Mouse (Mus musculus) forelimb bud, embryonic 11.5 days (tissue): Measurements from ENCODE around the gene Aarsd1.
A peak's percentile ranks its signal among the peaks of the same experiment; 100 is the strongest.
"Not testable (repeated sequence)": the region's sequence is repeated elsewhere in the genome, so short reads cannot be mapped to it uniquely, and the experiment has no call there.

ENCODE experiments used
- DNase-seq: peaks from one replicate; pipeline ENCODE4 v3.0.0-alpha.2; 2012; ENCODE audit warnings: low read depth, low spot score

Gene Aarsd1

DNA sequence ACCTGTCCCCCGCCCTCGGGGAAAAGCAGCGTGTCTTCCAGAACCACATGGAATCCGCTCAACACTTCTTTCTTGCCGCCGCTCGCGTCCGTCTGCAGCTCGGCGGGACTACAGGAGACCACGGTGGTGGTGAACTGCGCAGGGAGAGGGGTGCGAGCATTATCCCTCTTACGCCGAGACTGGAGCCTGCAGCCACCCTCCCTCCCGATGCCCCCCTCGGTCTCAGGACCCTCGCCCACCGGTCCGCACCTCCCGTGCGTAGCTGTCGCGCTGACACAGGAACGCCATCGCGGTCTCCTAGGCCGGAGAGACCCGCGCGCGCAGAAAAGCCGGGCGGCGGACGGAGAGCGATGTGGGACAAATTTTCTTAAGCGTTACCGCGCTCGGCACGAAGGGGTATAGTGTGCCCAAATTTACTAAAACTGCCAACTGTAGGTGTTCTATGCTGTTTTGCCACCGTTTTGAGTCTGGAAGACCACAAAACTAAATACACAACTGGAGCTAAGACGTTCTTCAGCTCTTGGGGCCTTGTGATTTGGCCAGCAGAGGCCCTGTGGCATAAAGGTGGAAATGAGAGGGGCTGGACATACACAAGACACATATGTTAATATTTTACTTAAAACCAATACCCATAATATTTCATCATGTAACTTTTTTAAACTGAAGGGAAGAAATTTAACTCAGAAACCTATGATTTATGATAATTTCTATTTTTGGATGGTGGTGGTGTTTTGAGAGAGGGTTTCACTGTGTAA is at the start of gene Aarsd1:
TSS of gene Aarsd1 (minus strand) at position 515 of the 755 bp plus-strand sequence.
- DNase-seq, result peak; percentile 84

DNA sequence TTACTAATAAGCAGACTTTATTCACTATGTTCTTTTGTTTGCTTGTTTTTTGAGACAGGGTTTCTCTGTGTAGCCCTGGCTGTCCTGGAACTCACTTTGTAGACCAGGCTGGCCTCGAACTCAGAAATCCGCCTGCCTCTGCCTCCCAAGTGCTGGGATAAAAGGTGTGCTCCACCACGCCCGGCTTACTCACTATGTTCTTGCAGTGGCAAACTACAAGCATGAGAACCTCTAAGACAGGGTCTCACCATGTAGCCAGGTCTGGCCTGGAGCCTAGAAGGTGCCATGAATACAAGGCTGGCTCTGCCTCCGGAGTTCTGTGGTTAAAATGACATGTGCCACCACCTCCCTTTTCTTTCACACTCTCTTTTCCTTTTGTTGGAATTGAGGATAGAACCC is 49.1 kb upstream of the Aarsd1 start:
- DNase-seq, result not testable (repeated sequence)

DNA sequence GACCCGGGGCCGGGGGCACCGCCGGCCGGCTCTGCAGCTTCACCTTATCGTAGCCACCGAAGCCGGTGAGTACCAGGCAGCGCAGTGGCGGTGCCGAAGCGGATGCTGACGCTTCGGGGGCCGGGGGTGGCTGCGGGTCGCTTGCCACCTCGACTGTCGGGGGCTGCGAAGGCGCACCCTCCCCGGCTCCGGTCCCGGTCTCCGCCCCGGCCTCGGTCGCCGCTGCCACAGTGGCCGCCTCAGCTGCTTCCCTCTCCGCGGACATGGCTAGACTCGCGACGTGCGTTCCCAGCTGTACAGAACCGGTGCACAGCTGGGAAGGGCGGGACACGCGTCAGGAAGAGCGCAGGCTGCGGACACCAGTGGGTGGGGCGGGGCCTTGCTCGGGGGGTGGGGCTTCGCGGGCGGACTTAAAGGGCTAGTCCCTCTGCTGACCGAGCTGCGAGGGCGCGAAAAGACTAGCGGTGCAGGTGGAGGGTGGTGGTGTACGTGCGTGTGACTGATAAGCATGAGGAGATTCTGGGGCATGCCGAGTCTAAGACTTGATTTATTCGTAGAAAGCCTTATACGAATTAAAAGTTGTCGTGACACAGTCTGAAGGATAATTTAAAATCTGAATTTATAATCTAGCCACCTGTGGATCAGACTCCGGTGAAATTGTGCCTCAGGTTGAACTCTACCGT is 48.6 kb upstream of the Aarsd1 start, which contains the start of gene Vat1:
TSS of gene Vat1 (minus strand) at position 362 of the 683 bp plus-strand sequence.
- no peak for DNase-seq

DNA sequence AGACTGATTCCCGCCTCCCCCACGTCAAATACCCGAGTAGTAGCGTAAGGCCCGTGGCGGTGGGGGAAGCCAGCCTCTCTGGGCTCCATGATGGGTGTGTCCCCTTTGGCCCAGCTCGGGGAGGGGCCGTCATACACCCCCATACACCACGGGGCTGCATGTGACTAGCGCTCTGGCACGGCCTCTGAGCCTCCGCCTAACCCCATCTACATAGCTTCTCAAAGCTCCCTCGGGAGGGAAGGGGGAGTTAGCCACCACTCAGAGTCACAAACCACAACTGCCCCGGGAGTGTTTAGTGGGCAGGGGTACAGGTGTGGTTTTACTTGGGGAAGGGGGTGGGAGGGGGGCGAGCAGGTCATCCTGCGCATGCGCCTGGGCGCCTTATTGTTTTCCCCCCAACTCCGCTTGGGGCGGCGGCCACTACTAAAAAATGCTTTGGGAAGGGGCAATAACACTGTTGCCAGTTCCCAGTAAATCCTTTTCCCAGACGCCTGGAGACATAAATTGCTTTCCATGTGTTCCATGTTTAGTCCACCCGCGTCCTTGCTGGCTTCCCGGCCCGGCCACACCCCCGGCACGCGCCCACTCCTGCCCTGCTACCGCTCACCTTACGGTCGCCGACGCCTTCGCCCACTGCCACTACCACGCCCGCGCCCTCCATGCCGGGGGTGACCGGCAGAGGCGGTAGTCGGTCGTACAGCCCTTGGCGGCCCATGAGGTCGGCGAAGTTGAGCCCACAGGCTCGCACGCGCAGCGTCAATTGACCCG is 47.9 kb upstream of the Aarsd1 start:
- DNase-seq, result peak; percentile 52

DNA sequence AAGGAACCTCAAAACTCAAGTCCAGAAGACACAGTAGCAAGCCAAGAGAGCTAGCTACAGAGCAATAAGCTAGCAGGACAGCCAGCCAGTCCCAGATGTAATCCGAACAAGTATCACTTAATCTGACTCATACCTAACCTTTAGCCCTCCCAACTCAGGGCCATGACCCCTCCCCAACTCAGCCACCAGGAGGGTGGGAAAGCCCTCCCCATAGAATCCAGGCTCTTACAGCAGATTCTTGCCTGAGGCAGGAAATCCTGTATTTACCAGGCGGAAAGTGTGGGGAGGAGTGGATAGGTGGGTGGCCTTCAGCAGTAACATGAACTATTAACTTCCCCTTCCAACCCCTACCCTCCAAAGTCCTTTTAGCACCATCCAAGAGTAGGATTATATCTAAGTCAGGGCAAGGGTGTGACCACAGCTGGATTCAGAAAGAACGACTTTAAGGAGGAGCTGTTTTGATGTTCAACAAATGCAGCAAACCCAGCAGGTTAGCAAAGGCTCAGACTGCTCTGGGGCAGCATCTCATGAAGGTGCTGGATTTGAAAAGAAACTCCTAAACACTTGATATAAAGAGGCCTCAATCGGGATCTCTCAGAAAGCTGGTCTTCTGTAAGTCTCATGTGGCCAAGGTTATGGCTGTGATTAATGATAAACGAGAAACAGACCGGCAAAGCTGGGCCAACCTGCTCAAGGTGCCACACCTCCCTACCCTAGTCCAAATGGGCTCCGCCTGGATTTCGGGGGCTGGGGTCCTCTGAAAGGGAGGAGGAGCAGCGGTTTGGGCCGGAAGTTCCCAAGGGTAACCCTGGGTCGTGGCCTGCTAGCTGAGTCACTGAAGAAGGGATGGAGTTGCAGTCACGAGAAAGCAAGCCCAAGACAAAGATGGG is 47.0 kb upstream of the Aarsd1 start, which contains the start of gene Rnd2:
TSS of gene Rnd2 (plus strand) at position 789 of the 890 bp plus-strand sequence.
- DNase-seq, result no peak

DNA sequence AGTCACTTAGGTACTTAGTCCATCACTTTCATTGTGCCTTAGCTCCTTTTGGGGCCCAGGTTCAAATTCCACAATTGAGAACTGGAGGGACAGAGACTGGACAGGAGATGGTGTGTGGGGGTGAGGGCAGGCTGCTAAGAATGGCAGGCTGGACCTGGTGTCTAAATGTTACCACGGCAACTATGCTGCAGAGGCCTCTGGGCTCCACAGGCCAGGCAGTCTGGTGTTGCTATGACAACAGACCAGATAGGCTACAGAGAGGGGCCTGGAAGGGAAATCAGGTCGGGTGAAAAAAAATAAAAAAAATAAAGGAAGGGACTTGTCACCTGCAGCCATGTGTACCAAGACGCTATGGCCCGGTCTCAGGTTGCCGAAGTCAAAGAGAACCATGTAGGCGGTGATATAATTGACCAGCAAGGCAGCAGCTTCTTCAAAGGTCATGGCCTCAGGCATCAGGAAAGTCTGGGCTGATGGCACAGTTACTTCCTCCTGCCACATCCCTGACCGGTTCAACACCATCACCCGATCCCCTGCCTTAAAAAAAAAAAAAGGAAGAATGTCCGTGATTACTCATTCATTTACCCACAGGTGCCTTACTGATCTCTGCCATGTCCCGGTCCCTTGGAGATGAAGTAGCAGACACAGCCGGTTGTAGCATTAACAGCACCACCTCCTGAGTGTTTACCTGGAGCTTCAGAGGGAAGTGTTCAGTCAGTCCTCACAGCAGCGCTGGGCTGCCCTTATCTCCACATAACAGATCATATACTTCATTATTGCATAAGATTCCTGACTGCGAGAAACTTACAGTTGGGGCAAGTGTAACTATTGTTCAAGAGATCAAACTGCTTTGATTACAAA is 45.4 kb upstream of the Aarsd1 start:
- DNase-seq, result no peak

DNA sequence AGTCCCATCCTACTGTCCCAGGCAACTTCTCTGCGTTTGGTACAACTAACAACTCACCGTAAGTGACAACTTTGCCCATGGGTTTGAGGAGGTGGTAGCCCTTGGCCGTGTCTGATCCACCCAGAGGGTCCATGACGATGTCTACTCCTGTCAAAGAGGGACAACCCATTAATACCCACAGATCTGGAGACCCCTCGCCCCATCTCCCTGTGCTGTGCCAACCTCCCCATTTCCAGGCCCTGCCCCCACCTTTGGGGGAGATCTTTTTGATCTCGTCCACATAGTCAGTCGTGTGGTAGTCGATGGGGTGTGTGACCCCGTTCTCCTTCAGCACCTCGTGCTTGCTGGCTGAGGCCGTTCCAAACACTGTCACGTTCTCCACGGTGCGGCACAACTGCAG is 44.7 kb upstream of the Aarsd1 start:
- DNase-seq, result no peak

DNA sequence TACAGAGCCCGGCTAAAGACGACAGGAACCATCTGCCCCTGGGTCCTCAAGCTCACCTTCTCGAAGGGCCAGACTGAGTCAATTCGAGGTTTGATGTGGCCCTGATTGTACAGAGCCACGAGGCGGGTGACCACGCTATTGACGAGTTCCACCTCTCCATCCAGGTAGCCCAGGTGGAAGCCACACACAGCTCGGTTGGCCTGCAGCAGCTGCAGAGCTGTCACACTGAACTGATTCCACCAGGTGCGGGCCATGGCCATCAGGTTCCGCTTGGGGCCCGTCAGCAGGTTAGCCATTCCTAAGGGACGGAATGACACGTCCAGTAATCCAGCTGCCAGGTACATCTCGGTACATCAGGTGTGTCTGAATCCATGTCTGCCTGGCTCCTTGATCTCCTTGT is 42.9 kb upstream of the Aarsd1 start:
- no peak for DNase-seq

DNA sequence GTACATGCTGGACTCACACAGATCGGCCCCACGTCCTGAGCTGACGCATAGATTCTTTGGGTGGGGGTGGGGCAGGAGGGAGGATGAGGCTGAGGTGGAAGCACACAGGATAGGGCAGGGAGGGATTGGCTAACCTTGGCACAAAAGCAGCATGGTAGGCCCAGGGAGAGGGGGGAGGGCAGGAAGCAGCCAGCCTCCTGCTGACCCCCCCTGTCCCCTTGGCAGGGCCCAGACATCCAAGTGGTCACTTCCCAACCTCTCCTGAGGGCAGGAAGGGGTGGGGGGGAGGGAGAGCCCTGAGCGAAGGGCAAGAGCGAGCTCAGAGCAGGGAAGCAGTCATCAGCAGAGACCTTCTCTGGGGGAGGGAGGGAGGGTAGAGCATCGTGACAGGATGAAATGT is 42.3 kb upstream of the Aarsd1 start:
- DNase-seq, result no peak

DNA sequence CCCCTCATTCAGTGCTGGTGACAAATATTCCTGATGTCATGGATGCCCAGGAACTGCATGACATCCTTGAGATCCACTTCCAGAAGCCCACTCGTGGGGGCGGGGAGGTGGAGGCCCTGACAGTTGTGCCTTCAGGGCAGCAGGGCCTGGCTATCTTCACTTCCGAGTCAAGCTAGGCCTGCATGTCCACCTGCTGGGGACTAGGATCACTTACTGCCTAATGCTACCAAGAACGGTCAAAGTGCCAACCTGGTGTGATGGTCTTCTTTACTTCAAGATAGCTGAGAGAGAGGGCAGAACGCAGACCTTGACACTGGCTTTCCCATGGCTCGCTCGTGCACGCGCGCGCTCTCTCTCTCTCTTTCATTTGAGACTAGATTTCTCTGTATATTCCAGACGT is 40.8 kb upstream of the Aarsd1 start:
- no peak for DNase-seq

DNA sequence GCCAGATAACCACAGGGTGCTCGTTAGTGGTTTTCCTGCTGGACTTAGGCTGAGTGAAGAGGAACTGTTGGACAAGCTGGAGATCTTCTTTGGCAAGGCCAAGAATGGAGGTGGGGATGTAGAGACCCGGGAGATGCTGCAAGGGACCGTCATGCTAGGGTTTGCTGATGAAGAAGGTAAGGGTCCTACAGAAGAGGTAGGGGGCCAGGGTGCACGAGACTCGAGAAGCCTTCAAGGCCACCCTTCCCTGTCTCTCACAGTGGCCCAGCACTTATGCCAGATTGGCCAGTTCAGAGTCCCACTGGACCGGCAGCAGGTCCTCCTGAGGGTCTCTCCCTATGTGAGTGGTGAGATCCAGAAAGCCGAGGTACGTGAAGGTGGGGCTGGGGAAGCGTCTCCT is 40.2 kb upstream of the Aarsd1 start:
- DNase-seq, result no peak

DNA sequence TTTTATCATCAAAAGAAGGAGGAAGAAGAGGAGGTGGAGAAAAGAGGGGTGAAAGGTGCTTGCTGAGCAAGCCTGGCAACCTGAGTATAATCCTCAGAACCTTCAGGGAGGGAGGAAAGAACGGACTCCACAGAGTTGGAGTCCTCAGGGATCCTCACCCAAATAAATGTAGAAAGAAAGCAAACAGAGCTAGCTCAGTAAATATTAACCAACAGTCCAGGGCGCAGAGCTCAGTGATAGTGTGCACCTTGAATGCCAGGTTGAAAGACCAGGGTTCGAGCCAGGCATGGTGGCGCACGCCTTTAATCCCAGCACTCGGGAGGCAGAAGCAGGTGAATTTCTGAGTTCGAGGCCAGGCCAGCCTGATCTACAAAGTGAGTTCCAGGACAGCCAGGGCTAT is 38.2 kb upstream of the Aarsd1 start:
- no peak for DNase-seq

DNA sequence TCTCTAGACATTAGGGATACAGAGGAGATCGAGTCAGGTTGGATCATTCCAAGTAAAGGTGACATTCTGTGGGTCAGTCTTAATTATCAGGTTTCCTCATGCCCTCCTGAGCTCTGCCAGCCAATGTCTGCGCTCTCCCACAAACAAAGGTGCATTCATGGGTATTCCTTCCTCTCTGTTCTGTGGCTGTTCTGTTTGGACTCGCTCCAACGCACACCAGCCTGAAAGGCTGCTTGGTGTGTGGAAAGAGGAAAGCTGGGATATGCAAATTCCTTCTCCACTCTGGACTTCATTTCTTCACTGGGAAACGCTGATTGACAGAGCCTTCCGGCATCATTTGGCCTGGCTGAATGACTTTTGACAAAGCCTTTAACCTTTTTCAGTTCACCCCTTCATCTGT is 37.3 kb upstream of the Aarsd1 start:
- no peak for DNase-seq

DNA sequence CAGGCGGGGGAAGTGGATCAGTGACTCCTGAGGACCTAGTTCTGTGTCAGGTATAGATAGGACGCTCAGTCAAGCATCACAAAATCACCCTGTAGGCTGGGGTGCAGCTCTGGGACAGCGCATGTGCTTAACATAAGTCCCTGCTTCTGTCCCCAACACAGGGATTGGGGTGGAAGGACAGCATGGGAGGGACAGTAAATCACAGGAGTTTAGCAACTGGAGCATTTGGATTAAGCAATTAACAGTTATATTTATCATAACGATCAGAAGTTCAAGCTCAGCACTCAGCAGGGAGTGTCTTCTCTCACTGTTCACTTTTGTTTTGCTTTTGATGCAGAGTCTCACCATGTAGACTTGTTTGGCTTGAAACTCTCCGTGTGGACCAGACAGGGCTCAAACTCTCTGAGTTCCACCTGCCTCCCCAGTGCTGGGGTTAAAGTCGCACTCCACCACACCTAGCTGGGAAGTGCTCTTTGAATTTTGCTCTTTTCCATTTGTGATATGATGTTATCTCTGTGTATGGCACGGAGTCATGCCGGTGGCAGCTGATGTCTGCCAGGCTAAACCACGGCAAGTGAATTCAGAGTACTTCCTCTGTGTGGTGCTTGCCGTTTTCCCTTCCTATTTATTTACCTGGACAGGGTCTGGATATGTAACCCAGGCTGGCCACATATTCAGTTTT is 34.8 kb upstream of the Aarsd1 start:
- DNase-seq, result no peak

DNA sequence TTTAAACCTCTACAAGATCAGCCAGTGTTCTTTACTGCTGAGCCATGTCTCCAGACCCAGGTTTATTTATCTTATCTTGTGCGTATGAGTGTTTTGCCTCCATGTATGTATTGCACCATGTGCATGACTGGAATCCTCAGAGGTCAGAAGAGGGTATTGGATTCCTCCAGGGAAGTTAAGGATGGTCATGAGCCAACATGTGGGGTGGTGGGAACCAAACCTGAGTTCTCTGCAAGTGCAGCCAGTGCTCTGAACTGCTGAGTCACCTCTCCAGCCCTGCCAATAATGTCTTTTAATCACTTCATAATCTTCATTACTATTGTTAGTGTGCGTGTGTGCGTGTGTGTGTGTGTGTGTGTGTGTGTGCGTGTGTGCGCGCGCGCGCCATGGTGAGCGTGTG is 34.1 kb upstream of the Aarsd1 start:
- no peak for DNase-seq

DNA sequence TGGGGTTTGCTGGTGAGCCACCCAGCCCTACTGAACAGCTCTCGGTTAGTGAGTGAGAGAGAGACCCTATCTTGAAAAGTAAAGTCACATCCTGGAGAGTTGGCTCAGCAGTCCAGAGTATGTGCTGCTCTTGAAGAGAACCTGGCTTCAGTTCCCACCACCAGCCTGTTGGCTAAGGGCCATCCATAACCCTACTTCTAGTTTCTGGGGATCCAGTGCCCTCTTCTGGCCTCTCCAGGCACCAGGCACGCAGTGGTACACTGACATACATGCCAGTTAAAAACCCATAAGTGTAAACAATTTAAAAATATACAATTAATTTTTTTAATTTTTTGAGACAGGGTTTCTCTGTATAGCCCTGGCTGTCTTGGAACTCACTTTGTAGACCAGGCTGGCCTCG is 33.0 kb upstream of the Aarsd1 start:
- no peak for DNase-seq

DNA sequence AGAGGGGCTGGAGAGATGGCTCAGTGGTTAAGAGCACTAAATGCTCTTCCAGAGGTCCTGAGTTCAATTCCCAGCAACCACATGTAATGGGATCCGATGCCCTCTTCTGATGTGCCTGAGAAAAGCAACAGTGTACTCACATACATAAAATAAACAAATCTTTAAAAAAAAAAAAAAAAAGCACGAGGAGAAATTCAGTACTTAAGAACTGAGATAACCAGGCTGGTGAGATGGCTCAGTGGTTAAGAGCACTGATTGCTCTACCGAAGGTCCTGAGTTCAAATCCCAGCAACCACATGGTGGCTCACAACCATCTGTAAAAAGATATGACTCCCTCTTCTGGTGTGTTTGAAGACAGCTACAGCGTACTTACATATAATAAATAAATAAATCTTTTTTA is 32.2 kb upstream of the Aarsd1 start:
- DNase-seq, result not testable (repeated sequence)

DNA sequence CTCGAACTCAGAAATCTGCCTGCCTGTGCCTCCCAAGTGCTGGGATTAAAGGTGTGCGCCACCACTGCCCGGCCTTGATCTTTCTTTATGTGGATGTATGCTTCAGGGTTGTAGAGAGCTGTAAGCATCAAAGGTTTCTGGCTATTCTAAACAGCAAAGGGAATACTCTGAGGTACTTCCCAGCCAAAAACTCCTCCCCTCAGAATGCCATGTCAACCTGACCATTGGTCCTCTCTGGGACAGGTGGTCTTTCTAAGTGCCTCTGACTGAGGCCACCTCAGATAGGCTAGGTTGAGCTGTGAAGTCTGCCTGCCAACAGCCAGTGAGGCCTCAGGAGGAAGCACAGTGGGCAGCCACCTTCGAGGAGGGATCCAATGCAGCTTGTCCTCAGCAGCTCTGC is 31.5 kb upstream of the Aarsd1 start:
- no peak for DNase-seq

DNA sequence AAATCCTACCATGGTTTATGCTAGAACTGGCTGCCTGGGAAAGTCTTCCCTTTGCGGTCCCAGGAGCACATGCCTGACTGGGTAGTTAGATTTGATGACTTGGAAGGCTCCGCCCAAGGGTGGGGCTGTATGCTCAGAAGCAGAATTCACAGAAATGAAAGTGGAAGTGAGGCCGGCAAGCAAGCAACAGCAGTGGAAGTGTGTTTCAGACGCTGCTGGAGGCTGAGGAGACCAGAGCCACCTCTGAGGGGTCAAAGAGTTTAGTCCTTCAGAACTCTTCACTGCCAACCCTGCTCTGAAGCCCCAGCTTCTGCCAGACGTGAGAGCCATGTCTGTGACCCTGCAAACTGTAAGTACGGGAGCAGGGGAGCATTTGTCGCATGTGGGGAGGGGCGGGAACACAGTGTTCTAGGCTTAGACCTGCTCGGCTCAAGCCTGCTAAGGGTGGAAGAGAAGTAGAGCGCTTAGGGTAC is 30.9 kb upstream of the Aarsd1 start, which contains the start of gene Ifi35:
TSS of gene Ifi35 (plus strand) at position 134 of the 473 bp plus-strand sequence.
- DNase-seq, result no peak

DNA sequence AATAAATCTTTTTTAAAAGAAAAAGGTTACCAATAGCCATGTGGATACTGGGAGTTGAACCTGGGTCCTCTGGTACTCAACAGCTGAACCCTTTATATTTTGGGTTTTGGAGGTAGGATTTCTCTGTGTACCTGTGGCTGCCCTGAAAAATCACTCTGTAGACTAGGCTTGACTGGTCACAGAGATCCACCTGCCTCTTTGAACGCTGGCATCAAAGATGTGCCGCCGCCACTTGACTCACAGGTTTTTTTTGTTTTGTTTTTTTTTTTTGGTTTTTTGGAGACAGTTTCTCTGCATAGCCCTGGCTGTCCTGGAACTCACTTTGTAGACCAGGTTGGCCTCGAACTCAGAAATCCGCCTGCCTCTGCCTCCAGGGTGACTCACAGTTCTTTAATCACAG is 30.4 kb upstream of the Aarsd1 start:
- no peak for DNase-seq
